Mouse (Mus musculus) adrenal gland, adult 2 months (tissue): ENCODE measurements at regions not wholly inside any gene's neighbourhood (a gene's known extent, or its start where the extent isn't known, plus 50 kb on each side); places are given as distances from the start of the nearest gene placed in this dataset.

Experiments used
- DNase-seq: peaks from one replicate; pipeline ENCODE4 v3.0.0; 2021

DNA sequence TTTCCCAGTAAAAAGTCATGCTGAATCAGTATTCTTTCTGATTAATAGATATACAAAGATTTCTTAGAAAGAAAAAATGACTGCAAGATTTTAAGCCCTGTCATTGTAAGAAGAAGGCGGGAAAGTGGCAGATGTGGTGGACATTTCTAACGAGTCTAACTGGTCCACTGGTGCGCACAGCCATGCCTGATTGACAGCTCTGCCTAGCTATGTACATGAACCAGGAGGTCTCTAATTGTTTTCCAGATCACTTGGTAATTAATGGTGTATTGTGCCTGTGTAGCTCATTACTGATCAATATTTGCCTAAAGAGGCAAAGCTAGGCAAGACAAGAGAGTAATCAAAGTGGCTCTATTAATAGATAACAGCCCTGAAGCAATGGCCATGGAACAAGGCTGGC lies 227.5 kb upstream of the Ndst3 start:
- no peak for DNase-seq

DNA sequence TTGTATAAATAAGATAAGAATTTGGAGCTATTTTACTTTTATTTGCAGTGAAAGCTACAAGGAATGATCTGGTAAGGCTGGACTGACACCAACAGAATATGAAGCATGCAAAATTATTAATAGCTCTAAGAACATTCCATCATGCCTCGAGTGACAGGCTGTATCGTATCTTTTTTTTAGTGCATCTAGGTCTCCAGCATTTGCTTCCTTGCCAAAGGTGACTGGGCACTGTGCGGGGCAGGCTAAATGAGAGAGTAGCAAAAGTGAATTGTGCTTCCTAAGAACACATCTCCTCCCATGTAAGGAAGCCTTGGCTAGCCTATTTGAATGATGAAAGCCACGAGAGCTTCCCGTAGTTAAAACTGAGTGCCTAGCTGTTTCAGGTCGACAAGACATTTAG lies 261.5 kb upstream of the Ndst3 start:
- no peak for DNase-seq

DNA sequence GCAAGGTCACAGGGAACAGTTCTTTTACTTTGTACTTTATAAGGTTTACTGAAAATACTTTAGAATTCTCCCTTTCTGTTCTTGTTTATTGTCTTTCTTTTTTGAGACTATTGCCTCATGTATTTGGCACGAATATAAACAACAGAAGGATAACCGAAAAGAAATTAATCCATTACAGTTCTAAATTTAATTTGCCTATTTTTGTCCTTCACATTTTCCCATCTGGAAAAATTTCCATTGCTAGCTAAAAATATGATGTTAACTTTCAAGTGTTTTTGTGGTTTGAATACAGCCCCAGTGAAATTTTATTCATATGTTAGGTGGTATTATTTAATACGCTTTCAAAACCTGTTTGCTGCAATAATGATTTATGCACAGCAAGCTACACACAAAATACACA lies 276.7 kb upstream of the Ndst3 start:
- DNase-seq: no peak

DNA sequence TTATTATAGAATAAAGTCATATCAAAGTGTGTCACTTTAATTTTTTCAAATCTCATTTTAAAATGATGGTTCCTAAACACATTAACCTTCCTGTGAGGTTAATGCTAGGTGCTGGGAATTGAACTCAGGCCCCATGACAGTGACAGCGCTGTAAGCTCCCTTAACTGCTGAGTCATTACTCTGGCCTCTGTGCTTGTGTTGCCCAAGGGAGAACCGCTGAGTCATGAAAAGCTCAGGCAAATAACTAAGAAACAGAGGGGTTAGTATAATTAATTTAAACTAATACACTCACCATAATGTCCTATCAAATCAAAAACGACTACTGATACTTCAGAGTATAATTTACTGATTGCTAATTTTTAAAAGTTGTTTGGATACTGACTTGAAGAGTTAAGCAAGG lies 281.7 kb upstream of the Ndst3 start:
- no peak for DNase-seq

DNA sequence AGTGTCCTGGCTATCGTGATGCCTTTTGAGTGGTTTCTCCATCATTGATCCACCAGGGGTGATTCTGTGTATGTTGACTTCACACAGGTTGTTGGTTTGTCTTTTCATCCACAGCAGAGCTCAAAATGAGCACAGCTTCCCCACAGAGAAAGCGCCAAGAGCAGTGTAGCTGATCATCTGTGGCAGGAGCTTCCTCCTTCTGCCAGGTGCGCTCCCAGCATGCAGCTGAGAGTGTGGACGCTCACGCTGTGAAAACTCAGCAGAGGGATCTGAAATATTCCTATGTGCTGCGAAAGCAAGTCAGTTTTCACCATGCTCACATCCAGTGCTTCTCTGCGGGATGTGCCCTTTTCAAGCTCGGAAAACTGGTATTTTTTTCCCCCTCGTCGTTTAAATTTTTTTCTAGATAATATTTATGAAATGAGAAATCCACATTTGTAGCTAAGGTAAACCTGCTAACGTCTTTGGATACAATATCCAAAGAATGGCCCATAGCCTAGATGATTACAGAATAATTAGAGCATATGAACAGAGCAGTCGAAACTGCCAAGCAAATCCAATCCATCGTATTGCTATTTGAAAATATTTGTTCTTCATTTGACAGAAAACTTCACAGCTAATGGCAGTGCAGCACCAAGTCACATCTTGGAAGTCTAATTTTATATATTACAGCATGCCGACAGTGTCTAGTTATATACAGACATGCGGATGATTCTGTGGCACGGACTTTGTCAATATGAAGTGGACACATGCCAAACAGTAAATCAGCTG lies 283.3 kb upstream of the Ndst3 start:
- no peak for DNase-seq

DNA sequence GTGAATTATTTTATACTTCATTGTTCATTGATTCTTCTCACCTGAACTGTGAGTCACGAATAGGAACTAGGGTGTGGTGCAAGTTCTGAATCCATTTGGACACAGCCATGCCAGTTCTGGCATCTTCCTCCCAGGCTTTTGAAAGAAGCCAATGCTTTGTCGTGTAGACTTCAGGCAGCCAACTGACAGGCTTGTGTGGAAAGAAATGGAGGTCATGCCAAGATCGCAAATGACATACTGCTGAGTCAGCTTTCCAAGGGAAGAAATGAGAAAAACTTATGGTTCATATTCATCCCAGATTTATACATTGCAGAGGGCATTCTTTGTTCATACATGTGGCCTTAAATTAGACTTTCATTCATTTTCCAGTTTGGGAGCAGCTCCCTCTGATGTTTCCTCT lies 285.8 kb upstream of the Ndst3 start:
- no peak for DNase-seq

DNA sequence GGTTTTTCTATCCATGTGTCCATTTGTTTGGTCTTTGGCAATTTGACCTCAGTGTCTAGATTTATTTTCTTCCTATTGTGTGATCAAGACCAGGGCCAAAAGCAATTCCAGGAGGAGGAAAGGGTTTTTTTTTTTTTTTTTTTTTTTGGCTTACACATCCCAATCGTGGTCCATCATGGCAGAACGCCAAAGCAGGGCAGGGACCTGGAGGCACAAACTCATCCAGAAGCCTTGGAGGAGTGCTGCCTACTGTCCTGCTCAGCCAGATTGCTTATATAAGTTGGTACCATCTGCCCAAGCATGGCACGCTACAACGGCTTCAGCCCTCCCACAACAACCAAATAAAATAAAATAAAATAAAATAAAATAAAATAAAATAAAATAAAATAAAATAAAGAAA lies 286.5 kb upstream of the Ndst3 start:
- DNase-seq: no peak

DNA sequence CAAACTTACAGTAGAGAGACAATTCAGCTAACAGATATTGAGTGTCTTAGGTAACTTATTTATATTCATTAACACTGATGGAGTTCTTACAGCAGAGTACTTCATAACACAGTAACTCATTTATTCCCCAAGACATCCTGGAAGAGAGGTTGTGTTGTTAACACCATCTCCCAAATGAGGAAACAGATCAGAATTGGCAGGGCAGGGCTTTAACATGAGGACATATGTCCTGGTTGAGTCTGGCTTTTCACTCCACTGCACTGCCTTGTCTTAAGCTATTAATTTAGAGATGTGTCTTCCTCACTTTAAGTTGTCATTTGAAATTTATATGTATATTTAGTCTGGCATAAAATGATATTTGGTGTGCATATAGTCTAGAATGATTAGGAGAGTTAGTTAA lies 292.4 kb upstream of the Ndst3 start:
- DNase-seq: no peak

DNA sequence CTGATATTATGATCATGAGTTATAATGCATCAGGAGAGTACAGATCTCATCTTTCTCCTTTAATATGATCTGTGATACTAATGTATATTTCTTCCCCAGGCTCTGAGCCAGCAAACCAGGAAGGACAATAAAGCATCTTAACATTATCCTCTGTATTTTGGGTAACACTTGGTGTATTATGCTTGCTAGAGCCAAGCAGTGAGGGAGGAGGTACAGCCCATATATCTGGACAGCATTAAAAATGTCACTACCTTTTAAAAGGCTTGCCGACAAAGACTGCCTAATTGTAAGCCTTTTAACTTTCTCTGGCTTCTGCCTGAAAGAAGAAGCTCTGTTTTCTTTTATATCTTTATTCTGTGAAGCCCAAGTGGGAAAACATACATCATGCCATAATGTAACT lies 292.9 kb upstream of the Ndst3 start:
- no peak for DNase-seq

DNA sequence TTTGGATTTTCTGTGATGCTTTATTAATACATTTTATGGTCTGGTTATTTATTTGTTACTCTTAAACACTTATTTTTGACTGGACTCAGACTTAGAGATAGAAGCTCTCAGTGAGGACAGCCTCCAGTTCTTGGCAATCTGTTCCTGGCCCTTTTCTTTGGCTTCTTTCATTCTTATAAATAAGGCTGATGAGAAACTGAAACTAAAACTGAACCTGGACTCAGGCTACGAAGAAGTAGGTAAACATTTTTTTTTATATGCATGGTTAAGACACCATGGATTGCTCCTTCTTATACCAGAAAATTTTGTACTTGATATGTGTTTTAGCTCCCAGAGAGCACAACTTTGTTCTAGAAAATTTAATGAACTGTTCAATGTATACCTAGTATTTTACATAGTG lies 293.4 kb upstream of the Ndst3 start:
- no peak for DNase-seq

DNA sequence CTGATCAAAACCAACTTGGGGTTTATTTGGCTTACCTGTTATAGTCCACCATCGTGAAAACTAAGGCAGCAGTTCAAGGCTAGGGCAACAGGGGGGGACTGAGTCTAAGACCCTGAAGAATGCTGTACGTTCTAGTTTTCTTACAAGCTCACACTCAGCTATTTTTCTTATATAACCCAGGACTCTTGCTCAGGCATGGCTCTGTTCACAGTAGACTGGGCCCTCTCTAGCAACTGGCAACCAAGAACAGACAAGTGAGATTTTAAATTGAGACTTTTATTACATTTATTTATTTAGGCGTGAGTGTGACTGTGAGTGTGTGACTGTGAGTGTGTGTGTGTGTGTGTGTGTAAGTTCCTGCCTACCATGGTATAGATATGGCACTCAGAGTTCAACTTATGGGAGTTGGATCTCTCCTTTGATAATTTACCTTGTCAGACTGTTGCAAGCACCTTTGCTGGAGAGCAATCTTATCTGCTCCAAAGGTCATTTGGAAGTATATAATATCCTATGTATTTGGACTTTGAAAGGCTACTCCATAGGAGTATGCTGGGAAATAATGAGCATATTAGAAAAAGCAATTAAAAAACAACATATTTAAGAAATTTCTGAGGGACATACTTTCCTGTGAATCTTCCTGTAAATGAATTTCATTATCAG lies 309.4 kb upstream of the Ndst3 start:
- no peak for DNase-seq

DNA sequence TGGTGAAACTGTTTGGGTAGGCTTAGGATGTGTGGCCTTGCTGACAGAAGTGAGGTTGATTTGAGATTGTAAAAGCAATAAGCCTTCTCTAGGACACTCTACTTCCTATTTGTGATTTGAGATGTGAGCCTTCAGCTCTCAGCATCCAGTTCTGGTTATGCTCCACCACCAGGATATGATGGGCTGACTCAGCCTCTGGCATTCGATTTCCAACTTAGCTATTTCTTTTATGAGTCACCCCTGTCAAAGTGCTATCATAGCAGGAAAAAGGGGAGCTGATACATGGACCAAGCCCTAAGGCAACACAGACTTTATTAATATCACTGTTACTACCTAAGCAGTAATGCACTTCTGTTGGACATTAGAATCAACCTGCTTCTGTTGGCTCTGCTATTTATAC lies 310.2 kb upstream of the Ndst3 start:
- DNase-seq: peak; percentile 7

DNA sequence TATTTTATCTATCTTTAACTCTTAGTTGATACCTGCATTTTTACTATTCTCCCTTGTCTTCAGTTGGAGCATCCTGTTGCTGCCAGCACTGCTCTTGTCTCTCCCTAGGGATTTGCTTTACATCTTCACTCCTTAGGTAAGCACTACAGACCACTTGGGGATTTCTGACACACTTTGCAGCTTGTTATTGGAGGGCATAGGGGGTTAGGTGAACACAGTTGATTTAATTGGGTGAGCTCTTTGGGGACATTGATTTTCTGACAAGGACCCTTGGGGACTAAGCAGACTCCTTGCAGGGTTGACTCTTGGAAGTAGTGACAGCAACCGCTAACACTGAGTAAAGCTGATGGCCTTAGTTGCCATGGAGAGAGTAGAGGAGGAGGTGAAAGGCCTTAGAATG lies 309.0 kb upstream of the Tram1l1 start:
- DNase-seq: no peak

DNA sequence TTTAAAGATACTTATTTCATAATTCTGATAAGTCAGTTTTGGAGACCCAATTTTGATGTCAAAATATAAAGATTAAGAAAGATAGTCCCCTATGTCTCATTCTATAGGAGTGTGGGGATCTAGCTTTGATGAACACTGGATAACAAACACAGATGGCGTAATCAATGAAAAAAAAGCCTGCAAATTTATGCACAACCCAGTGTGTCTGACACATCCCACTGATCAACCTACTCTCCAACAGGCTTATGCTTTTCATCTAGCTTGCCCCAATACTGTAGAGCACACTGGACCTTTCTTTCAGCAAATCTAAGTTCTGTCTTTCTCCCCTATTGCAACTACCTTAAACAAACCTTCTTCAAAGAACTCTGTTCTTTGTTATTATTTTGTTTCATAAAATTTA lies 302.0 kb upstream of the Tram1l1 start:
- no peak for DNase-seq

DNA sequence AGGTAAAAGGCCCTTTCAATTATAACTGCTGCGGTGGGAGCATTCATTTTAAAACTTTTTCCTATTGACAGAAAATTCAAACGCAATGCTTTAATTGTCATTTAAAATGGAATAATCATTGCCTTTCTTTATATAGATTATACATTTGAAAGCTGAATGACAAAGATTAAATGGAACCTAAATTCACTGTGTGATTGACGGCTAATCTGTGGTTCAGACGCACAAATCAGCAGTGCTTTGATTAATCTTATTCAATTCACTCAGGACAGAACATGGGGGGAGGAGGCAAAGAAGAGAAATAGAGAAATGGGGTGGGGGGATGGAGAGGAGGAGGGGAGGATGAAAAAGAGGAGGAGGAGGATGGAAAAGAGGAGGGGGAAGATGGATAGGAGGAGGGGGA lies 294.5 kb upstream of the Tram1l1 start:
- DNase-seq: no peak

DNA sequence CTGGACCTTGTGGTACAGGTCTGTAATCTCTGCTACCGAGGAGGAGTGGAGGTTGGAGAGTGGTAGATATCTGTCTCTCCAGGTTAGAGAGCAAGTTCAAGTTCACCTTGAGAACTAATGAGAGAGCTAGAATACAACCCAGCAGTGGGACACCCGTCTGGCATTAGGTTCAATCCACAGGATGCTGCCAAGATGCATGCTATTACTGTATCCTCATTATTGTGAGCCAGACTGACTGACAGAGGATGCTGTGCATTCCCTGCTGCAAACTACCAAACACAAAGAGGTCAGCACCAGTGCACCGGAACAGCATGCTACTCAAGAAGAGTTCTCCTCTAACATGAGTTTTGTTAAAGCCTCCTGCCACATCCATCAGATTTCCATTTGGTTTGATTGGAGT lies 253.6 kb upstream of the Tram1l1 start:
- no peak for DNase-seq

DNA sequence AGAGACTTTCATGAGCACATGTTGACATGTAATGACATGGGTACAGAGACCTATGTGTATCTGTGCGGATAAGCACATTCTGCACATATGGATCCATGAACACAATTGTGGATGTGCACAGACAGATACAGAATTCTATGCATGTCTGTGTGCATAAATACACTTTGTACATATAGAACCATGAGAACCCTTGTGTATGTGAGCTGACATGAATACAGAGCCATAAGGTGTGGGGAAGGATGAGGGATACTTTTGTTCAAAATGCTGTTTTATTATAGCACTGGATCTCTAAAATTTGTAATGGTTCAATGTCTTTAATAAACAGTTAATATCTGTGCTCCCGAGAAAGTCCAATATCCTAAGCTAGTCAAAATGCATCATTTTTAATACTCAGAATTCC lies 253.1 kb upstream of the Tram1l1 start:
- DNase-seq: no peak

DNA sequence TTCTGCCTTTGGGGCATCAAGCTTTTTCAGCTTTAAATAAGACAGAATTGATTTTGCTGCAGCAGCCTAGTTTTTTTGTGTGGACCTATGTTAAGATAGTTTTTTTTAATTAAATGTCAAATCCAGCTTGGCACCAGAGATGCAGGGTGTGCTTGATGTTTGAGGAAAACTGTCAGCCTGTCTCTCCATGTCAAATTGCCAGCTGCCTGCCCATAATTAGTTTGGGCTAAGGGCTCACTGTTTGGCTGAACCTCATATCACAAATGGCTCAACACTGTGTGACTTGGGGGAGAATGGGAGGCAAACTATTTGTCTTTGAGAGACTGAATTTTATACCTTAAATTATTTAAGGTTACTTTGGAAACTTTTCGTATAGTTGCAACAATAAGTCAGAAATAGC lies 252.7 kb upstream of the Tram1l1 start:
- no peak for DNase-seq

DNA sequence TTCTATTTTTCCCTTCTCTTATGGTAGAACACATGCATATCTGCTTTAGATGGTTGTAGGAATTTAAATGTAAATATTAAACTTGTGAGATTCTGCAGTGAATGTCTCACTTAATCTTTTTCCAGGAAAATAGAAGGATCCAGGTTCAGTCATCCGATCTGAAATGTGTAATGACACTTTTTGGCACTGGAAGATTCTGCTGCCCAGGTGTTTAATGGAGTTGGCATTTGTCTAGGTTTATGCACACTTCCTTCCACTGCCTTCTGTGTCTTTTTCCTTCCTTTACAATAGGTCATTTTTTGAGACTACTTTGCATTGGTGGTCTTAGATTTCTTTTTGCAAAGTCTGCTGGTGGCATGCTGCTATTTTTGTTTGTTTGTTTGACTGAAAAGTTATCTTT lies 251.5 kb upstream of the Tram1l1 start:
- DNase-seq: no peak

DNA sequence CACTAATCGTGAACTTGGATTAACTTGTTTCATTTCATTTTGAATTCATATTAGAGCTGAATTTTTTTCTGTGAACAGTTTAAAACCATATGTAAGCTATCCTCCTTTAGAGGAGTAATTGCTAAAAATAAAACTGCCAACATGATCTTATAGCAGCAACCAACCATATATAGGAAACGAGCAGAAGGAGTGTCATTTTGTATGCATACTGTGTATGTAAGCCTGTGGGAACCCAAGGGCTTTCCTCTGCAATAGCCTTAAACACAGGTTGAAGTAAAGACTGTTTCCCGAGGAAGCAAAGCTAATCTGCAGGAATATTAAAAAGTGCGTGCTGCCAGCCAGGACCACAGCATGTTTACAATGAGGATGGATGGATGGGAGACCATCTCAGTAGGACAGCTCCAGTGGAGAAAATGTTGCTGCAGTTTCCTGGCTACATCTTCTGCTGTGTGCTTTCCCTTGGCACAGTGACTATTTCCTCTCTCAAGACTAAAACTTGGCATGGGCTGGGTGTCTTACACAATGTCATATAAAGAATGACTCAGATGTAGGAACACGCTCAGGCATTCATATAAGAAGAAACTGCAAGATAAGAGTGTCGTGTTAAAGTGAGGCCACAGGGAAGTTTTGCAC lies 244.6 kb upstream of the Tram1l1 start:
- peak; percentile 11 for DNase-seq

DNA sequence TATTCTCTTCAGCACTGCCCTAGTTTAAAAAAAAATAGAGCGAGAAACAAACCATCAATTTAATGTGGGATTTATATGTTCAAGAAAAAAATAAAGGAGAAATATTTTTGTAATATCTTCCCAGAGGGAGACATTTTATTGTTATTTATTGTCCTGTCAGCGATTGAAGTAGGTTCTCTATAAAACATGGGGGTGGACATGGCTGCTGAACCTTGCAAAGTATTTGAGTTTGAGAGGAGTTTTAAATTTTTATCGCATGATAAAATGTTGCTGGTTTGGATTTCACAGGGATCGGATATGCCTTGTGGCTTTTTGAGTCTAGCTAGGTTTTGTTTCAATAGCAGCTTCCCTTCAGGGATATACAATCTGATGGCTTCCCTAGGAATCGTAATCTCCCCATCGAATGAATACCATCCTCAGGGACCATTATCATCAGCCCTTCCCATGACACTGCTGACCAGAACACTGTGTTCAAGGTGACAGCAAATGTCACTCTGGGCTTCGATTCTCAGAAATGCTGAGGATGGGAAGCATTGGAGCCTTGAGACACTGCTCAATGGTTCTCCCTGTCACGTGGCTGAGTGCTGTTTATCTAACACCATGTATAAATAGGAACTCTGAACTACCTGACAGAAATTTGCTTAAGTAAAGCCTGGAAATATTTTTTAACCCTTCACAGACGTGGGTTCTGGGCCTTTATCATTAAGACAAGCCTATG lies 228.1 kb upstream of the Tram1l1 start:
- DNase-seq: no peak

DNA sequence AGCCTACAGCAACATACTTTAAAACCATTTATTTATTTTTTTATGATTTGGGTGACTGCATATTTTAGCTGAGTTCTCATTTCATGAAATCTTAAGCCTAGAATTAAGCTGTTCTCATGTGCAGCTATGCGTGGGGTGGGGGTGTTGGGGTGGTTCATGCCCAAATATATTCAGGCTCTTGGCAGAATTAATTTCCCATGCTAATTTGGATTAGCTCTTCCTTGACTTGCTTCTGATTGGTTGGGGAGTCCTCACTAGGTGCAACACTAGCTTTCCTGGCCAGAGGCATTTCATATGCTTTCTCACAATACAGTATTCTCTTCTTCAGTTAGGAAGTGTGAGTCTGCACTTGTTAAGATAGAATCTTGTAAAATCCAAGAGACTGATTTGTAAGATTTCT lies 206.7 kb upstream of the Tram1l1 start:
- no peak for DNase-seq

DNA sequence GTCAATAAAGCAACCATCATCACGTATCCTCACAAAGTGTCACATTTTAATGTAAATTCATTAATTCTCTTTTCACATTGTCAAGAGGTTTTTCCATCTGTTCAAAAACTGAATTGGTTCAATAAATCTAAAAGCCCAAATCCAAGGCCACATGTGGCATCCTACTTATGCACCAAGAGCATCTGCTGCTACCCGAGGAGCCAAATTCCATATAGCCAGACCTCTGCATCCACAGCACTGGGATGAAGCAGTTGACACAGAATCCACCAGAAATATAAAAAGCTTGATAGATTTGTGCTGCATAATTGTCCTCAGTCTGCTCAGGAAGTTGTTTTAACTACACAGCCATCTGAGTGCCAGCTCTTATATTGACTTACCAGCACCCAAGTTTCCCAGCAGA lies 164.4 kb upstream of the Tram1l1 start:
- no peak for DNase-seq
